Mouse (Mus musculus): ENCODE data around the gene Hexb.

The Hexb gene

DNA sequence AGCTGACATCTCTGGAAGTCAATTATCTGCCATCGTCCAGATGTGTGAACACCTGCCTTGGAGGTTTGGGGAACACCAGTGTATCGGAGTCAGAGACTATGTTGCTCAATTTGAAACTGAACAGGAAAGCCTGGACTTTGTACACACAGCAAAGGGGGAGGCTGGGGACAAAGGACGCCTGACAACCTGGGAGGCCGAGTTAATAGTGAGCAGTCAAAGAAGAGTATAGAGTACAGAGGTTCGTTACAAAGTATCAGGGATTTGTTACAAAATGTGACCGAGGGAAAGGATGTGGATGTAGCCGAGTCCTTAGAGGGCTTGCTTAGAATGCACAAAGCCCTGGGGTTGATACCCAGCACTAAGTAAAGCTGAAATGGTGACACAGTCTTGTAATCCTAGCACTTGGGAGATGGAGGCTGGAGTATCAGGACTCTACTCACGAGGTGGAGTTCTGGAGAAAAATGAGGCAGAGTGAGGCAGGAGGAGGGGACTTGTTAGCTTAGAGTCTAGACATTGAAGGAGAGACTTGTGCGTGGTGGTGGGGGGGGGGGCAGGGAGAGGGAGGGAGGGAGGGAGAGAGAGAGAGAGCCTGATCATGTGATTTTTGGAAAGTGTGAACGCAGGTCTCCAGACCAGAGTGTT, 26.3 kb upstream of the Hexb start:
- DNase-seq (ENCODE audit: low read depth) = no peak

DNA sequence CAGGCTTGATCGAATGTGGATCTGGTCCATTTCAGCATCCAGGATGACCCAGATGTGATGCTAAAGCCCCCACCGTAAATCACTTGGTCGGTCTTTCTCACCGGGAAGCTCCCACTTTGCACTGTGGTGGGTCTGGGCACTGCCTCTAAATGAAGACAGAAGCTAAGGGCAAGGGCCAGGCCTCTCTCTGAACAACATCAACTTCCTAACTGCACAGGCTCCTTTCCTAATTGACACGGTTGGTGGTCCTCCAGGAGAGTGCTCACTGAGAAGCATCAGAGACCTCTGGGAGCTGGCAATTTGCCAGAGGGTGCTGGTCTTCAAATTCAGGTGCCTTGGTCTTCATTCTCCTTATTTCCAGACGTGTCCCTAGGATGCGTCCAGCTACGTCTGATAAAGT, 25.7 kb upstream of the Hexb start:
- no peak for DNase-seq (ENCODE audit: low read depth)

DNA sequence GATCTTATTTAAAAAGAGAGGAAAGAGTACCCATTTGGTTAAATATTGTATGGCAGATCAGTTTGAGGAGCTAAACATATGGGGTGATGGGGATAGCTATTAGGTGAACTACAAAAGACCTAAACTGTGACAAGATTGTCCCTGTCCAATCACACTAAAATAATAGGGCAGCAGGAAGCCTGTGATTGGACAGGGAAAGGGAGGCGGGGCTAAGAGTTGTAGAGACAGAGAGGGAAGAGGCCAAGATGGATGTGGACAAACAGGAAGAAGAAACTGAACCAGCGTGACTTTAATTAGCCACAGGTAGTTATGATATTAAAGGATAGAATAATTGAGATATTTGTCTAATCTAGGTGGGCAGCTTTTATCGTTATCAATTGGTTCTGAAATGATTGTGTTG, 21.9 kb upstream of the Hexb start:
- DNase-seq (ENCODE audit: low read depth) = no peak

DNA sequence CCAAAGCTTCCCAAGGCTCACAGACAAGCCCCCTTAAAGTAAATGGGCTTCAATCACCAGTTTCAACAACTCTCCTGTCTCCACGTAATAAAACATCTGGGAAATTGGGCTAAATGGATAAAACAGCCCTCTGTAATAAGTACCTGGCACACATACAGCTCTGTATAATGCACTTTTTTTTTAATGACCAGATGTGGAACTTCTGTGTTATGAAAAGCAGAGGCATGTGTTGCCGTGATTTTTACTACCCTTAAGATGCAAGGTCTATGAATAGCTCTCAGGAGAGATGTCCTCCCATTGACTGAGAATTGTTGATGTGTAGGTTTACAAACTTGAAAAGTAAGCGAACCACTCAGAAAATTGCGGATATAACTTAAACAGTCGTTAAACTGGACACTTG, 18.0 kb upstream of the Hexb start:
- no peak for DNase-seq (ENCODE audit: low read depth)

DNA sequence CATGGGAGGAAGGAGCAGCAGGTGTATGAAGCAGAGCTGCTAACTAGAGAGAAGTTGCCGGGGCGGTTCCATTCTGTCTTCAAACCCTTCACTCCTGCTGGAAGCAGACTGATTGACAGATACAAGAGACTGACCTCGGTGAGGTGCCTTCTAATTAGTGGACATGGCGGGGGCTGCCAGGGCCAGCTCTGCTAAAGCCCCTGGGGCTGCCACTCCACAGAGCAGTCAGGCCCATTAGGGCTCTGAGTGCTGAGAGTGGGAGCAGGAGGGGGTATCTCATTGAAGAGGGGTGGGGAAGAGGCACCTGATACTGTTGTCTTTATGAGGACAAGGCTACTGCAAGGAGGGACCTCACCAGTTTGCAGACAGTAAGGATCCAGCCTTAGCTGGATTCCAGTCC, 17.4 kb upstream of the Hexb start:
- no peak for DNase-seq (ENCODE audit: low read depth)

DNA sequence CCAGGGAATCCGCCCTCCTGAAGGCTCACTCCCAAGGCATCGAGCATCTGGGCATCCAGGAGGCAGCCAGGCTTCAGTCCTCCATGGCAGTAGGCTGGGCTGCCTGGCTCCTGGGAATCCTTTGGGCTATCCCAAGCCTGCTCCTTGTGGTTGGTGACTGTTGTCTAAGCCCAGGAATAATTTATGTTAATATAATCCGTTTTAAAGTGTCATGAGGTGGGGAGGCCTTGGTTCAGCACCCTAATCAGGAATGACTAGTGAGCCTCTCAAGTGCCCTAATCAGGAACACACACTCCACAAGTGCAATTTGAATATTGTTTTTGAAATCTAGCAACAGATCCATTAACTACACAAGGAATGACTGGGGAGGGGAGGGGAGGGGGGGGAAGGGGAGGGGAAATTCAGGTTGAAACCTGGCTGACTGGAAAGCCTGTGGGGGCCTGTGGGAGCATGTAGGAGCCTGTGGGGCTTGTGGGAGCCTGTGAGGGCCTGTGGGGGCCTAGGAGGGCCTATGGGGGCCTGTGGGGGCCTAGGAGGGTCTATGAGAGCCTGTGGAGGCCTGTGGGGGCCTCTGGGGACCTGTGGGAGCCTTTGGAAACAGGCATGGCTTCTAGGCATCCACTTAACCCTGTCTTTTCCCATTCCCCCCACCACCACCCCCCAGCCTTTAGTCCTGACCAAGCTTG, 16.6 kb upstream of the Hexb start:
- DNase-seq (ENCODE audit: low read depth) = no peak

DNA sequence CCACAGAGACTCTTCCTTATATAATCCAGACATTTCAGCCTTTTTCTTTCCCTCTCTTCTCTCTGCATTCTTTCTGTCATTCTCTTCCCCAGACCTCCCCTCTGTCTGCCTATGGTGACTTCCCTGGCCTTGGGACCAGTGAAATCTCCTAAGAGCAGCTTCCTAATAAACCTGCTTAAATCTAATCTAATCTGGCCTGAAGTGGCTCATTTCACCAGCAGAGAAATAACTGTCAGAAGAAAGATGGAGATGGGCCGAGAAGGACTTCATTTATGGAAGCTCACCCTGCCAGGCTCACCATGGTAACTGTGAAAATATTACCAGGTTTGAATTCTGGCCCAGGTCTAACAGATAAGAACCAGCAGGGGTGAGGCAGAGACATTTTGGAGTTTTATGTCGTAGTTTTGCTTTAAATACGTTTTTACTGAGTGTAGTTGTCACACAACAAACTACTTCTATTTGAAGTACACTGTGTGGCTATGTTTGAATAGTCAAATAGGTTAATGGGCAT, 10.4 kb upstream of the Hexb start:
- no peak for DNase-seq (ENCODE audit: low read depth)

DNA sequence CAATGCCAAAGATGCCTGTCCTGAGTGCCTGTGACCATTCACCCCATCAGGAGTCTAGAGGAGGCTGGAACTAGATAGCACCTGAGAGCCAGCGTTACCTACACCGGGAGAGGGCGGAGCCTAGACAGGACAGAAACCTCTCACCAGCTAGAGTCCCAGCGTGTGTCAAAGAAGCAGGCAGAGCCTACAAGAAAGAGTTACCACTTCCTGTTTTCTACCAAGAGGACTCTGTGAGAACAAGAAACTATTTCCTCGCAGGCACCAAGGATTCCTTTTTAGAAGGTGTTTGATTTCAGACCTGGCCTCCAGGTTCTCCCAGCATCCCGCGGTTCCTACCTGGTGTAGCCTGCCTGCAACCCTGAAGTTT, 9.9 kb upstream of the Hexb start:
- no peak for DNase-seq (ENCODE audit: low read depth)

DNA sequence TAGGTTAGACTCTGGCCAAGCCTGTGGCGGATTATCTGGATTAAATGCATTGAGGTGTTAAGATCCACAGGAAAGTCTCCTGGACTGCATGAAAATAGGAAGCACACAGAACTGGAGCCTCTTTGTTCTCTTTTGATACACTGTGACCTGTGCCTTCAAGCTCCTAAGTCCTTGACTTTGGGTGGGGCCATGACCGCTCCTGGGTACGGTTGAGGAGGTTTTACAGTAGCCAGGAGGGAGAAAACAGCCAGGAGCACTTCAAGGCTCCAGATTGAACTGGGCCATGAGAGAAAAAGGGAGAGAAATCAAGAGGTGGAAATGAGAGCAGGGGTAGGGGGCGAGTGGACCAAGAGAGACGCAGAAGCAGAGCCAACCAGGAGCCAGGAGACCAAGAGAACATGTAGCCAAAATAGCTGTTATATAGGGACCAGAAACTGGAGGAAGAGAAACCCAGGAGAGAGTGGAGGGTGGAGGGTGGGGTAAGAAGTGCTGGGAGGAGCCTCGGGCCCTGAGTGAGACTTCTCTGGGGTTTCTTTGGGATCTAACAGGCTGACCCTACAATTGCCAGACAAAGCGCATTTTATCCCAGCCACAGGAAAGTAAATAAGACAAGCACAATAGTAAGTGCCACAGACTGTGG, 9.4 kb upstream of the Hexb start:
- no peak for DNase-seq (ENCODE audit: low read depth)

DNA sequence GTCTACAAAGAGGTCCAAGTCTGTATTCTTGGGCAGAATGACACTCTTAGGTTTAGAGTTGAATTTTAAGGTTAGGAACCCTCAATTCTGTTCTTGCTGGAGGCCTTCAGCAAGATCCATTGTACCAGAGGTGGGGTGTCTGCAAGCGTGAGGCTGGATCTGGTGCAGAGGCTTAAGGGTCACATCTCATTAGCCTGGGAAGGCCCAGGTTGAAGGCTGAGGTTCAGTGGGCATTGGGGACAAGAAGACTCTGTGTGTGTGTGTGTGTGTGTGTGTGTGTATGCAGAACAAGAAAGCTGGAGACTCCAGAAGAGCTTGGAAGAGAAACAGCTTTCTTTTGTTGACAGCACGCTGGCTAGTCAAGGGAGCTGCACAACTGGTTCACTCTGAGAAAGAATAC, 7.9 kb upstream of the Hexb start:
- DNase-seq (ENCODE audit: low read depth) = no peak

DNA sequence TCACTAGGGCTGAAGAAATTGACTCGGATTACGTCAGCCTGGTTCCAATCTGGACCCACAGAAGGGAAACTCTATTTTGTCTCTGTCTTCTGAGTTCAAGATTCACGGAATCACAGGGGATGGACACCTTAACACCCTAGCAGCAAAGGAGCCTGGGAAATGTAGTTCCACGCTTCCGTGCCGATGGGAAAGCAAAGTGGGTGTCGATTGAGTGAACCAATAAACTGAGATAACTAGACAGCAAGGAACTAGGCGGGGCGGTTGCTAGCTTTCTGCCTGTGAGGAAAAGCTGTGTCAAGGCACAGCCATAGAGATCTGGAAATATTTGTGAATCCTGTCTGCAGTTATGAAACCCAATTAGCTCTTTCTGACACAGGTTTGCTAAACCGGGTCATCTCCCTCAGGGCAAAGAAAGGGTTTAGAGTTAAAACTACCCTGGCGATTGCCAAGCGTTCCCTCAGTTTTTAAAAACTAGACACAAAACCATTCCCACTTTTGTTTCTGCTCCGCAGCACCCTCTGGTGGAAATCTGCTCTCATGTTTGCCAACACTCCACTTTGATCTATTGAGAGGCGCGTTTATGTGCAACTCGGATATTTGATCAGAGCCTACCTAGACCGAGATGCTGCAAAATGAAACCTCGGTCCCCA, 7.0 kb upstream of the Hexb start:
- DNase-seq (ENCODE audit: low read depth) = peak; percentile 76

DNA sequence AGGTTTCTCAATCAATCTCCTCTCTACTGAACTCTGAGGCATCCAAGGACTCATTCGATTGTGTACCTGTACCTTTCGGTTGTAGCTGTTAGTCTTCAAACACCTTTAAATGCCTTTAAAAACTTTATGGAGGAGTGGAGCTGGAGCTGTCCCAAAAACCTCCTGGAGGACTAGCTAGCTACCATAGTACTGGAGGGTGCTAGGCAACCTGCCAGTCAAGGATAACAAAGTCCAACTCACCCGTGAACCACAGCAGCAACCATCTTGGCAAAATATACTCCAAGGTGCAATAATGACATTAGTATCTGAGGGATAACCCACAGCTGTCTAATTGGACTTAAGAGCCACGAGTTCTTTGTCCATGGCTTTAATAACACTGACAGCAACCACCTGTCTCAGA, 3.7 kb upstream of the Hexb start:
- no peak for DNase-seq (ENCODE audit: low read depth)

DNA sequence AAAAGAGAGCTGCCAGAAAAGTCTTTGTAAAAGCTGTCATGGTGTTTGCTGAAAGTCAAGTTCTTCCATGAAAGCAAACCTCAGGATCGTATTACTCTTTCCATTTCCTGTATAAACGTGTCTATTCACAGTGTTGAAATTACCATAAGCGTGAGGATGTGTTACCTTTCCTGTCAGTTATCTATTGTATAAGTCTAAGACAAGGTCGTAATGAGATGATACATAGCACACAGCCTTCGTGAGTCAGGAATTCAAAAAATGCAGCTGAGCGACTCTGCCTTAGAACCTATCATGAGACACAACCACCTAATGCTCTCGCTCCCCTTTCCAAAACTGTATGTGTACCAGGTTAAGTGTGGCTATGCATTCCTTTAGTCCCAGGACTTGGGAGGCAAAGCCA, 2.9 kb upstream of the Hexb start:
- DNase-seq (ENCODE audit: low read depth) = no peak

DNA sequence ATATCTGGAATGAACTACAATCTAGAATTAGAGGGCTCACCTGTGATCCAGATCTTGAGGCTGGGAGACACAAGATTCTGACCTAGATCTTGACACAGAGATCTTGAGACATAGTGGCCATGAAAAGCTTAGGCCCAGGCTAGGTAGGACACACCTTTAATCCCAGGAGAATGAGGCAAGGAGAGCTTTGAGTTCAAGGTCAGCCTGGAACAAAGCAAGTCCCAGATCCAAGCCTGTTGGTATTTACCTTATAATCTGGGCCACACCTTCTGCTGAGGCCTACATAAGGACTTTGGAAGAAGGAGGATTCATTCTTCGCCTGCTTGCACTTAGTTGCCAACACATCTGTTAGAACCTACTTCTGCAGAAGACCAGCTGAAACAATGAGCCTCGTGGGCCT, 966 bp upstream of the Hexb start:
- no peak for DNase-seq (ENCODE audit: low read depth)

DNA sequence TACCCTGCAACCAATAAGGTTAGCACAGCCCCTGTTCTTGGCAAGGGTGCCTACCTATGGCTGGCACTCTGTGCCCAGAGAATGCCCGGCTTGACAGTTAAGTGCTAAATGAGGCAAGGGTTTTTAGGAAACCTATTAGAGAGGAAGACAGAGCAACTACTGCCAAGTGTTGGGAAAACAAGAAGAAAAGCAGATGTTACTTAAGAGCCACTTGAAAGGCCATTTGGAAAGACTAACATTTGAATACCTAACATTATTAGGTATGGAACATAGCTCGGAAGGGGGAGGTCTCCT, 1.3 kb downstream of the Hexb start:
- DNase-seq (ENCODE audit: low read depth) = no peak

DNA sequence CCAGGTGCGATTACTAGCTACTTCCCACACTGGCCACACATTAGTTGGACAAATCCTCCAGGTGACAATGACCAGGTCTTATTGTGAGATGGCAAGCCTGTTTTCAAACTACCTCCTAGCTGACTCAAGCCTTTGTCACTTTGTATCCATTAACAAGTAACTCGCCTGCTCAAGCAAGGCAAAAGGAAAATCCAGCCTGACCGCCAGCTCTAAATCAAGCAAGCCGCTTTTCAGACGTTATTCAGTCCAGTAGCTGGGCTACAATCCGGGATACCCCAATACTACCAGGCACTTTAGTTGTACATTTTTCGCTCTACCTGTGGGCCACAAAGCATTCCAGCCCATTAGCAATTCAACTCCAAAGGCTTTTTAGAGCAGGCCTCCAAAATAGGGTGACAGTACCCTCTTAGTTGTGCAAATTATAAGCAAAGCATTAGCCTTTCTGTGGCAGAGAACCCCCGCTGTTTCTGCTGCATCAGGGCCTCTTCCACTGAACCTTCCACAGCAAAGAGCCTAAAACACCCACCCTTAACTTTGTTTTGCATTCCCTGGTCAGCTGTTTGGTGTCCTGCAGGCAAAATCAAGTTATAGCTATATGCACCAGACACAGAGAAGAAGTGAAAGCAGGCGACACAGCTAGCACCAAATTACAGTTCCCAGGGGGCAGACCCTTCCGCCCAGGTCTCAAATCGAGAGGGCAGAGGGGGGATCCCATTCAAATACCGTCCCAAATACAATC, 1.8 kb downstream of the Hexb start:
- no peak for DNase-seq (ENCODE audit: low read depth)

DNA sequence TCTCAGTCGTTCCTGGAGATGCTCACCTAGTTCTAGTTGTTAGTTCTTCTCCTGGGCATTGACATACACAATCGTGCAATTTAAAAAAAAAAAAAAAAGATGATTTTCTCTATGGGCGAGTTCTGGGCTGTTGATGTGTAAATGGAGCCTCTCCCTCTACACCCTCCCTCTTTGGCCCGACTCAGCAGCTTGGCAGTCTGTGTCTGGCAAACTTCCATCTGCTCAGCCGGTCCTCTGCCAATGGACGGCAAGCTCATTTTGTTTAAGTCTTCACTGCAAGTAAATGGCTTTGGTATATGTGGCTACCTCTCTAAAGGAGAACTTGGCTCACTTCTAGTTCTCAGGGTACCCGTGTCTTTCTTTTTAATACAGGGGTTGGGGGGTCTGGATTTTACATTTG, 4.7 kb downstream of the Hexb start:
- no peak for DNase-seq (ENCODE audit: low read depth)

DNA sequence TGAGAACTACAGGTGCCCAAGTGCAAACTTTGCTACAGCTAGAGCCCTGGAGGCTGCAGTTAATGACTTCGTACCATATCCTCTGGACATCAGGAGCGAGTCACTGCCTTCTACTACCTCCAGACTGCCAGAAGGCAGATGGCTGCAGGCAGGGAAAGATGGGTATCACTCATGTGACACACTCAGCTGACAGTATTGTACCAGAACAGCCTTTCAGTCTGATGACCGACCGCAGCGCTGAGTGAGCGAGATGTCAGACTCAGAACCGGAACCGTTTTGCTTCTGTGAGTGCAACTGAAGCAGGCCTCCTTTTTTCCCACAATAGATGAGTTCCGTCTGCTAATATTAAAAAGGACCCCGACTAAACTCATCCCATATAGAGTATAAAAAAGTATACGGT, 5.5 kb downstream of the Hexb start:
- no peak for DNase-seq (ENCODE audit: low read depth)

DNA sequence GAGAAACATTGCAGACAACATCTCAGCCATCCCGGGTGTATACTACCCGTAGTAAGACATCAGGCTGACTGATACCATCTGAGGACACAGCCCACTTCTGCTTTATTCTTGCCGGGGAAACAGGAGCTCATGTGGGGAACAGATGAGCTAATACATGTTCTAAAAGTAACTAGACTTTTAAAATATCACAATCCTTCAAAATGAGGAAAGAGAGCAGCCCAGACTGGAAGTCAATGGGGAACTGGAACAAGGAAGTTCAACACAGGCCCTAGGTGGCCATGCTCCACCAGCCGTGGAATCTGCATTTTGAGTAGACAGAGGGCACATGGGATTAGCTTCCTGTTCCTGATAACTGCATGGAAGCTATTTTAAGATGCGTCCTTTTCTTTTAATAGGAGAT, 10.5 kb downstream of the Hexb start:
- DNase-seq (ENCODE audit: low read depth) = no peak

DNA sequence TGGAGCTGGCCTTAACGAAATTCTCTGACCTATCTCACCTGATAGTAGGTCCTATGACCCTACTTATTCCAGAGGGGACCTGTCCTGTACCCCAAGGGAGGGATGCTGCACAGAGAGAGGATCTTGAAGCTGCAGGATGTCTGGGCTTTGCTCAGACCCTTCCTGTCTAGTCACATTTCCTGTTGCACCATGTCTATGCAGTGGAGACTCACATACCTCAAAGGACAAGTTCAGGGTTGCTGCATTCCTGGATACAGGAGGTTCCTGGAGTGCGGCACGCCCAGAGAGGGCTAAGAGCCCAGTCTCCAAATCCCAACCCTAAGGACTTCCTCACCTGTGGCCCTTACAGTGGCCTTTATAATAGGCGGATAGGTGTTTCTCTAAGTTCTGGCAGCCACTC, 11.8 kb downstream of the Hexb start:
- DNase-seq (ENCODE audit: low read depth) = no peak

DNA sequence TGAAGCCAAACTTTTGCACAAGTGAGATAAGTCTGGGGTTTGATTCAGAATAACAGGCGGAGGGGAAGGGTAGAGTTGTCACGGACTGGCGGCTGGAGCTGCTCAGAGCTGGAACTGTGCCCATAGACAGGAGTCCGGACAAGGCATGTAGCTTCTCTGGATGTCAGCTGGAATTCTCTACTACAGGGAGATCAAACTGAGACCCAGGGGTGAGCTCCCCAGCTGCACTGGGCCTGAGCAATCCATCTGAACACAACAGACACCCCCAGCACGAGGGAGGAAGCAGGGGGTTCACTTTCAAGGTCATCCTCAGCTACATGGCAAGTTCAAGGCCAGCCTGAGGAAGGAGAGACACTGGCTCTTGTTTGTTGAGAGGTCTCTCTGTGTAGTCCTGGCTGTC, 13.5 kb downstream of the Hexb start:
- DNase-seq (ENCODE audit: low read depth) = no peak

DNA sequence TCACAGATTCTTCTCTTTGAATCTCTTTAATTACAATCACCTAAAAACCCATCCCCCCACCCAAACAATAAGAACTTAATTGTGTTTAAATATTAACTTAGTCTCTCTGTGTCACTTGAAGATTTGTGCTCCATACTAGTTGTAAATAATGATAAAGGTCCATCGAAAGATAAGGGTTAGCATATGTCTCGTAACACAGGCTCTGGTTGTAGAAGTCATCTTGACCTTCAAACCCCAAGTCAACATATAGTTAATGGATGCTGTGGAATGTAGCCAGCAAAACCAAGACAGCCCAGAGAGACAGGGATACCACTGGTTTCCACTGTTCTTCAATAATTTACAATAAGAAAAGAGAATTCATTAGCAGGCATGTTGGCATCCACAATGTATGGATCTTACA, 14.0 kb downstream of the Hexb start:
- DNase-seq (ENCODE audit: low read depth) = no peak

DNA sequence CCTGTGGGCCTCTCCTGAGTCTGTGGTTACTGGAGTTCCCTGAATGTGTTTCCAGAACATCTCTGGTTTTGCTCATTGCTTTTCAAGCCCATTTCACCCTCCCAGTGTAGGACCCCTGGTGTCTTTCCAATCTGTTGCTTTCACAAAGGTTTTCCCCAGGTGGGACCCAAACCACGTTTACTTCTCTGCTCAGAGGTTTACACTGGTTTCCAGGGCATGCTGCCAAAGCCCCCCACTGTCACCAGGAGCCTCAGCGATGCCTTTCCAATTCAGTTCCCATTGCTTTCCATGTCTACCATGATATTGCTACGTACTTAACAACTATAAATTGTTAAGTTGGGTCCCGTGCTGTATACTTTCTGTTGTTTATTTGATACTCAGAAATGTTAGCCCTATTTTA, 15.3 kb downstream of the Hexb start:
- no peak for DNase-seq (ENCODE audit: low read depth)

Data from c-Kit-positive CD71-positive TER-119-negative erythroid progenitor cells, embryonic 14.5 days (primary cell).